Mouse (Mus musculus) left cerebral cortex, postnatal 25 days (tissue): Measurements from ENCODE around the gene Palm3. TPM values are rescaled to one million over a fixed set of nuclear protein-coding genes. Genes with fewer than 3 reads are reported as not detected.

Experiments used
- DNase-seq, 2 experiments: peaks; one replicate each; pipeline ENCODE4 v3.0.0; 2022; ENCODE audit warnings: low spot score in 2 of 2, mixed read lengths in 1 of 2
- intact Hi-C: fragments of 180-260 bp; cut with DNase I; formaldehyde crosslinking; loops from one replicate; pipeline ENCODE4 v1.15.1; 2025
- microRNA-seq, 2 experiments: library from miRNA; unstranded; fragments of <30 nt; microRNA quantifications; one replicate each; pipeline ENCODE4 v1.2.0; 2022
- total RNA-seq, 2 experiments: library from RNA; stranded (reverse); gene quantifications; 2 replicates each; pipeline ENCODE4 v1.2.3; 2021

Gene Palm3
- total RNA-seq, 2 experiments from 2014 or later: 1.2 to 1.4 TPM

DNA sequence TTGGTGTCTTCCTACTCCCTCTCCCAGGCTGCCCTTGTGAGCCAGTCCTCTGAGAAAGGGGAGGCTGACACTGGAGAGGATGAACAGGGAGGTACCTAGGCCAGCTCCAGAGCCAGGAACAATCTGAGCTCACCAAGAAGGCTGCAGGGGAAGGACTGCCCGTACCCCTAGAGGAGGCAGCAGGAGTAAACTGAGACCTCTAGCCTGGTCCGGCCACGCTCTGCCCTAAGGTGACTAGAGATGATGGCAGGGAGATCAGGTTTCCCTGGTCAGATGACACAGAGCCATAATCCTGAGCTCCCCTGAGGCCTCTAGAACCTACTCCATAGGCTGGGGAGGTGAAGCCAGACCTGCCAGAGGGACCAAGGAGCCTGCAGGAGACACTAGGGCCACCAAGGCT is 55.6 kb downstream of the Palm3 start:
- intact Hi-C loops: no loop called here
- DNase-seq: no peak

DNA sequence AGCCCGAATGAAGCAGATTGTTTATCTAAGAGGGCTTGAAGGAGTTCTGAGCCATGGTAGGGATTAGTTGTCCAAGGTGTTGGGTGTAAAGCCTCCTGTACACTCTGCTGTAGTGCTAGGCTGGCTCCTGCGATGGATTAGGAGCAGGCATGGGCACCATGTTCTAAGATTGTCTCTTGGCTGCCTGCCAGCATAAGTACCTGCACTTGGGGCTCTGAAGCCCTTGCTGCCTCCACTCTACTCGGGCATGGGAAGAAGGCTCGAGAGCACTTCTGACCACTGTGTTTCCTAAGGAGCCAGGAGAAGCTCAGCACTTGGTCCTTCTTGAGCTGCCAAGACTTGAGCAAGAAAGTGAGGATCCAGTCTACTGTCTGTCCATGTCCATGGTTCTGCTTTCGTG is 57.9 kb downstream of the Palm3 start:
- DNase-seq: no peak
- intact Hi-C loops: no loop called here

Small RNA genes within 50 kb of the gene (microRNA-seq; reads per million reads assigned to microRNA genes)
- gene Mir1199 (1.3 to 3.5 reads per million in 2 experiments), gene Mir8111 (4.7 to 5.4 reads per million in 2 experiments)

Other genes starting within 250 kb of the Palm3 start
- gene Adgrl1, start 121.4 kb upstream of the Palm3 start, total RNA-seq: 100 to 1,000 TPM; 415 to 434 TPM
- under 1 TPM; 0.32 to 0.41 TPM for gene Gm10644, start 66.3 kb upstream of the Palm3 start, total RNA-seq
- under 1 TPM; 0.60 to 0.73 TPM for gene Asf1b, start 66.0 kb upstream of the Palm3 start, total RNA-seq
- gene Prkaca, start 48.5 kb upstream of the Palm3 start, total RNA-seq: 100 to 1,000 TPM; 250 to 258 TPM
- gene Samd1, start 23.8 kb upstream of the Palm3 start, total RNA-seq: 10 to 100 TPM; 40.7 to 46.8 TPM
- gene 1700067K01Rik, start 20.0 kb upstream of the Palm3 start, total RNA-seq: under 1 TPM; 0.37 to 0.62 TPM
- gene 2210011C24Rik, start 9.3 kb upstream of the Palm3 start, total RNA-seq: 1 to 10 TPM; 1.3 to 2.1 TPM
- gene Il27ra, start 21.1 kb downstream of the Palm3 start, total RNA-seq: under 1 TPM; 0.16 to 0.62 TPM
- gene Rln3, start 23.5 kb downstream of the Palm3 start, total RNA-seq: not detected
- 1 to 10 TPM; 3.4 to 4.2 TPM for gene Gm10643, start 43.7 kb downstream of the Palm3 start, total RNA-seq
- 10 to 100 TPM; 21.4 to 24.4 TPM for gene Rfx1, start 45.4 kb downstream of the Palm3 start, total RNA-seq
- 10 to 100 TPM; 16.8 to 18.4 TPM for gene Dcaf15, start 83.3 kb downstream of the Palm3 start, total RNA-seq
- not detected for gene Podnl1, start 104.5 kb downstream of the Palm3 start, total RNA-seq
- 10 to 100 TPM; 46.6 to 49.4 TPM for gene Cc2d1a, start 126.5 kb downstream of the Palm3 start, total RNA-seq
- 1 to 10 TPM; 1.4 to 1.6 TPM for gene 4930432K21Rik, start 126.6 kb downstream of the Palm3 start, total RNA-seq
- 1 to 10 TPM; 2.6 to 3.2 TPM for gene Nanos3, start 163.7 kb downstream of the Palm3 start, total RNA-seq
- gene Zswim4, start 215.6 kb downstream of the Palm3 start, total RNA-seq: 10 to 100 TPM; 13.0 to 13.9 TPM
- gene D8Ertd738e, start 228.2 kb downstream of the Palm3 start, total RNA-seq: 100 to 1,000 TPM; 145 to 149 TPM
- 10 to 100 TPM; 13.4 to 15.7 TPM for gene Mri1, start 235.9 kb downstream of the Palm3 start, total RNA-seq
- 10 to 100 TPM; 24.1 to 25.3 TPM for gene Ccdc130, start 248.9 kb downstream of the Palm3 start, total RNA-seq